Mouse (Mus musculus): ENCODE results near the gene Ergic1.

Gene Ergic1

DNA sequence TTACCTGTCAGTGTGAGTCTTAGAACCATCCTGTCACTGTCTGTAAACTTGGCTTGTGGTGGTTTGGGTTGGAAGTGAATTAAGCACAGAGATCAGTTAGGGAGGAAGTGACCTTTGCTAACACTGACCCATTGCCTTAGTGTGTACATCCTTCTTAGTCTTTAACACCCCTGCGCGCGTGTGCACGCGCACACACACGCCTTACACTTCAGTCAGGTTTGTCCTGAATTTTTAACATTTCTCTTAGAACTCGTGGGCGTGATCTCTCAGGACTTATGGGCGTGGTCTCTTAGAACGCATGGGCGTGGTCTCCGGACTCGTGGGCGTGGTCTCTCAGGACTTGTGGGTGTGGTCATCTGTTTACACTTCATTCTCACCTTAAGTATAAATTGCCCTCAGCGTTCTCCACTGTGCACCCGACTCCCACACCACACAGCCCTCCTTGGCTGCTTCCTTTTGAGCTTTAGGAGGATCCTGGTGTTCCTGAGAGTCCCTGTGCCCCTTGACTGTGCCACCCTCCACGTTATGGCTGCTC lies 39.7 kb downstream of the Ergic1 start:
- peak; percentile 80 for DNase-seq (ENCODE audit: low read depth, low spot score)

DNA sequence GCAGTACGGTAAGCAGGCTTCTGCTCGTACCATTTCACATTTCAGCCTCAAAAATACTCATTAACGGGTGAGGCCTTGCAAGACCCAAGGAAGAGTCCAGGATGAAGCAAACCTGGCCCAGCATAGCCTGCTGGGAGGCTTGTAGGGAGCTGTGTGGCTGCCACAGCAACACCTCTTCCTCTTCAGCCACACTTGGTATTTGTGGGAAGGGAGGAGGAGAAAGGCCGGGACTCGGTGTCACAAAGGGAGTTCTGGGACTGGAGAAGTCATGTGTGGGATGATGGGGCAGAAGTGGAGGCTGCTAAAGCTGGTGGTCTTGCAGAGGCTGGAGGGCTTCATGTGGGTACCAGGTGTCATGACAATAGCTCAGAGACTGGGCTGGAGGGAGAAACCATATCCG lies 40.2 kb downstream of the Ergic1 start:
- no peak for DNase-seq (ENCODE audit: low read depth, low spot score)

DNA sequence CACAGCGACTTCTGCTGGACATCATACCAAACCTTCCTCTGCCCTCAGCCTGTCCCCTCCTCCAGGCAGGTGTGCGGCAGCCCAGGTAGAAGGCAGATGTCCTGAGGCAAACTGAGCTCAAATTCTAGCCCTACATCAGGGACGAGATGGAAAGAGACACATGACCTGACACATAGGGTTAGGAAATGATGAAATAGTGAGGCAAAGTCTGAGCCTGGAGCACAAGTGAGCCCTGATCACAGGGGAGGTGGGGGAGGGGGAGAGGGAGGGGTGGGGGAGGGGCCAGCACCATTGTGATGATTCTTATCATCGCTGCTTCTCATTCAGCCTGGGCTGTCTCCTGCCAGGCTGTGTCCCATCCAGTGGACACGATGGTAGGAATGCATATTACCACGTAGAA lies 40.6 kb downstream of the Ergic1 start:
- no peak for DNase-seq (ENCODE audit: low read depth, low spot score)

DNA sequence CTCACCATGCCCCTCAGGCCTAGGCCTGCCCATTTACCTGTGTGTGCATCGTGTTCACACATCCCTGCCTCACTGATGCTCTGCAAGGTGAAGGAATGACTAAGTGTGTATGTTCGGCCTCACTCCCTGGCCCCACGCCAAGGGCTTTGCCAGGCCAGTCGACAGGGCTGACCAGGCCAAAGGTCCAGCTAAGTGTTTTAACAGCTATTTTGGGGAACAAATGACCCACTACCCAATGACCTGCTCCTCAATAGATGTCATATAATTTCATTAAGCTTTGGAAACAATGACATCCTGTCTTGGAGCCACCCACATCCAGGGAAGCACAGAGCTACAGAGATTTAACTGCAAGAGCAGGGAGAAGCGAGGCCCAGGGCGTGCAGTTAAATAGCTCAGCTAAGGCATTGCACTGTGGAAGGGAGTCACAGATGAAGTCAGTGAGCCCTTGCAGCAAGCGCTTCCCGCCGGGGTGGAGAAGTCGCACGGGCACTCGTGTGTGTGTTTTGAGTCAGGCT lies 41.1 kb downstream of the Ergic1 start:
- DNase-seq (ENCODE audit: low read depth, low spot score): no peak

DNA sequence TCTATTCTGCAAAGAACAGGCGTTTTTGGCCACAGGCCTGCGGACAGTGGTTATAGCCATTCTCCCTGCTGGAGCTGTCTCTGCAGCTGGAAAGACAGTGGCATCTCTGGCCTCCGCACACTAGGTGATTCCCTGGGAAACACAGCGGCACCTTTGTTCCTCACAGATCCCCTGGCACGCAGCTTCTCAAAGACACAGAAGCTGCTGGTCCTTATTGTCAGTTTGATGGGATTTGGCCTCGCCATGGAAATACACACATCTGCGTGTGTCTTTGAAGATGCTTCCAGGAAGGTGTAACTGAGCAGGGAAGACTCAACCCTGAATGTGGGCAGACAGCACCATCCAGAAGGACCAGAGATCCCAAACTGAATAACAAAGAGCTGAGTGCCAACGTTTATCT lies 42.0 kb downstream of the Ergic1 start:
- DNase-seq (ENCODE audit: low read depth, low spot score): no peak

DNA sequence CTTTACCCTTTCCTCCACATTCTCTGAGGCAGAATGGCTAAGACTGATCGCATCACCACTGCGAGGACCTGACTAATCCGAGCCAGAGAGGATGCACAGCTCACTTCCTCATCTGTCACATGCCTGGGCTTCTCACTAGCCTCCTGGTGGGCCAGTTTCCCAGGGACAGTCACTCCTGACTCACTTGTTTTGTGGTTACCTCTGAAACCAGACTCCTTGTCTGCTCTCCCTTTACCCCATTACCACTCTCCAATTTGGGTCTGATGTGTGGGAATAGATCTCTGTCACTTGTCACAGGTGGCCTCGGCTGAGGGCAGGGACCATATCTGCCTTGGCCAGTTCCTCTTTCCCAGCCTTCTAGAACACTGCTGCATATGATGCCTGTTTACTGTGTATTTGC lies 44.3 kb downstream of the Ergic1 start:
- no peak for DNase-seq (ENCODE audit: low read depth, low spot score)

DNA sequence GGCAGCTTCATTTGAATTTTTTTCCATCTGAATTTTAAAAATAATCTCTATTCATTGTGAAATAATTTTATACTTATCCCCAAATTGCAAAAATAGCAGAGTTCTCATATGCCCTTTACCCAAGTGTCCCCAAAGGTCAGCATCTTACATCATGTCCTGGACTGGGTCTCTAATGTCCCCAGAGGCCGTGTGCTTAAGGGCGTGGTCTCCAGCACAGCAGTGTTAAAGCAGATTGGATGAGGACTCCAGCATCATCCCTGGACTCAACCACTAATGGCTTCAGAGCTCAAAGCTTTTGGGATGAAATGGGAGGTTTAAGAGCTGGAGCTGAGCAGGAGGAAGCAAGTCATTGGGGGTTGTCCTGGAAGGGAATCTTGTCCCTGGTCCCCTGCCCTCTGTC lies 45.2 kb downstream of the Ergic1 start:
- DNase-seq (ENCODE audit: low read depth, low spot score): no peak

DNA sequence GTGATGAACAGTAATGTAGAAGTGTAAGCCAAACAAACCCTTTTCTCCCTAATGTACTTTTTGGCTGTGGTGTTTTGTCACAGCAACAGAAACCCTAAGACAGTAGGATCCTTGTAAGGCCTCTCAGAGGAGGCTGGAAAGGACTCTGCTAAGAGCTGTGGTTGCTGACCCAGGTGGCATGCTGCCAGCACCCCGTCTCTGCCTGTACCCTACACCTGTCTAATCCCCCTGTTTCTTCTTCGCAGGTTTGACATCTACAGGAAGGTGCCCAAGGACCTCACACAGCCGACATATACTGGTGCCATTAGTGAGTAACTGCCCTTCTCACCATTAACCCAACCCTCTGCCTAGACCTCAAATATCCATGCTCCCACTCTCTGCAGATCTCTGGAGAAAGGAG lies 47.1 kb downstream of the Ergic1 start:
- DNase-seq (ENCODE audit: low read depth, low spot score): no peak

DNA sequence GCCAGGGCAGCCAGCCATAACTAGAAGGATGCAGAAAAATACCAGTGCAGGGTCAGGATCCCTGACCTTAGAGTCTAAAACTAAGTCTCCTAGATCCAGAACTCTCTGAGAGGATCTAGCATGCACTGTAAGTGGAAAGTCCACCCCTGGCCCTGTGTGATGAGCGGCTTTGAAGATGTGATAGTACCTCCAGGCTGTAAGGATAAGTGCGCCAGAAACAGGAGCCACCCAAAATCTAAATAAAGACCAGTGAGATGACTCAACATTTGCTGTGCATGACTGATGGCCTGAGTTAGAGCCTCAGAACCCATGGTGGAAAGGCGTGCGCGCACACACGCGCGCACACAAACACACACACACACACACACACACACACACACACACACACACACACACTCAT lies 47.6 kb downstream of the Ergic1 start:
- no peak for DNase-seq (ENCODE audit: low read depth, low spot score)

DNA sequence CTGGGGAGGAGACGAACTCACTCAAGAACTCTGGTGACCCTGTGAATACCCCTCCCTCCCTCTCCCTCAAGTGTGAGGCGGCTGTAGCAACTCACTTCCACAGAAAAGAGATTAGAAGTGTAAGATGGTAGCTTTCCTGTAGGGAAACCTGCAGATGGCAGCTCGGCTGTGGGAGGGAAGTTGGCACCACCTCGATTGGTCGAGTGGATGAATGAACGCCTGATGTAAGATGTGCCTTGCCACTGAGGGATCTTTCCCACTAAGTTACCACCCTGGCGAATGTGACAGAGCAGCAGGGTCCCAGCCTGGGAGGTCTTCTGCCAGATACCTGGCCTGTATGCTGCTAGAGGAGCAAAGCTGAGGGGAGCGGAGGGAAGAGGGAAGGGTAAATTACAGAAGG lies 48.5 kb downstream of the Ergic1 start:
- DNase-seq (ENCODE audit: low read depth, low spot score): no peak

DNA sequence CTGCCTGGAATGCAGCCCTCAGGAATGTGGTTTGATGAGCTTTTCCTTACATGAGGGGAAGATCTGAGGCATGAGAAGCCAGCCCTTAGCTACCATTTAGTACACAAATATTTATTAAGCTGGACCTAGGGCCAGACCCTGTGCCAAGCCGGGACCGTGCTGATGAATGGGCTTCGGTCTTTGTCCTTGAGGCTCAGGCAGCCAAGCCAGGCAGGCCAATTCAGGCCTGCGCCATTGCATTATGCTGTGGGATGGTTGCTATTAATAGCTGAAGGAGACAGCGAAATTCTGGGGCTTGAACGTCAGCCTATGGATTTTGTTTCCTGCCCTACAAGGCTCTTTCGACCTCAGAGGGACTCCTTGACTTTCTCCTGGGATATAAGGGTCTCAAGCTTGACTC lies 50.0 kb downstream of the Ergic1 start:
- DNase-seq (ENCODE audit: low read depth, low spot score): no peak

DNA sequence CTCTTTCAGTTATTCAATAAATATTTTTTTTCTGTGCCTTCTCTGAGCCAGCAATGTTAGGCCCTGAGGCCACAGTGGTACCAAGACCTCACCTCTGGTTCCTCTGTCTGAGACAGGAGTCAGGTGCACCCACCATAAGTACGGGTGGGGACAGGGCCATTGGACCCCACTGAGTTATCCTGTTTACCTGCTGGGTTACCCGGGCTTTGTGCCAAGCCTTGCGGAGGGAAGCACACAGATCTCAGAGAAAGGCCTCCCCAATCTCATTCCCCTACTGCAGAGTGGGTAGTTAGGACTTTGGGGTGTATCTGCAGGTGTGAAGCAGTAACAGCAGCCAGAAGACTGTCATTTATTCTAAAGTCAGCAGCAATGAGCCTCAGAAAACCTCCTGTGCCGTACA lies 50.6 kb downstream of the Ergic1 start:
- no peak for DNase-seq (ENCODE audit: low read depth, low spot score)

DNA sequence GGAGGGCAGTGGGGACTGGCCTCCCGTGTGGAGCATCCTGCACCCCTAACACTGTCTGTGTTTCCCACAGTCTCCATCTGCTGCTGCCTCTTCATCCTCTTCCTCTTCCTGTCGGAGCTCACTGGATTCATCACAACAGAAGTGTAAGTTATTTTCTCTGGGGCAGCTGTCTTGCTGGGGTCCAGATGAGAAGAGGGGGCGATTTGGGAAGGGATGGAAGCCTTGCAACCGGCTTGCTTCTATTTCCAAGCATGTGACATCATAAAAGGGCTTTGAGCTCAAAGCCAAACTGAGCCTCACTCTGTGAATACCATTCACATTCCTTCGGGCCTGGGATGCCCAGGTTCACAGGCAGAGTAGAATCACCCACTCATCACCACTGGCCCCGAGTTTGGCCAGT lies 53.0 kb downstream of the Ergic1 start:
- no peak for DNase-seq (ENCODE audit: low read depth, low spot score)

DNA sequence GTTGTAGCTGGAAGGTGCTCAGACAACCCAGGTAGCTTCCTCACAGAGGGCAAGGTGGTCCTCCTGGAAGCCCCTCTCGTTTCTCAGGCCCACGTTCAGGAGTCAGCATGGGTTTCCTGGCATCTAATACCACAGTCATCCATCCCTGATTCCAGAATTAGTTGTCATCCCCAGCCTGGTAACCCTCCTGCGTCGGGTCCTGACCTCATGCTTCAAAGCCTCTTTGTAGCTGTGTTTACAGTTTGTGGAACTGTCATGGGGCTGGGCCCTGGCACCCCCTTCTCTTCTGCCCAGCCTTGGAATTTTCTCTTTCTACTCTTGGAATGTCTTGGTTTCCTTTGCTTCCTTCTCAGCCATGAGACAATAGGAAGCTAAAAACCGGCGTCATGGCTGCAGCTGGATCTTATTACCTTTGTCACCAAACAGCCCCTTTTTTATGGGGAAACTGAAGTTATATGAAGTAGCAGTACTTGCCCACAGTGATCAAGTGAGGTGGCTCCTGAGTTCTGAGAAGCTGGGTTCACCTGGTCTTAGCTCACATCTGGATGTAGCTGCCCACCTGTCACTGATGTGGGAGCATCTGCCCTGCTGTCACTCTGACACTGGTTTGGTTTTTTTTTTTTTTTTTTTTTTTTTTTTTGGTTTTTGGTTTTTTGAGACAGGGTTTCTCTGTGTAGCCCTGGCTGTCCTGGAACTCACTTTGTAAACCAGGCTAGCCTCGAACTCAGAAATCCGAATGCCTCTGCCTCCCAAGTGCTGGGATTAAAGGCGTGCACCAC lies 53.6 kb downstream of the Ergic1 start:
- DNase-seq (ENCODE audit: low read depth, low spot score): no peak

DNA sequence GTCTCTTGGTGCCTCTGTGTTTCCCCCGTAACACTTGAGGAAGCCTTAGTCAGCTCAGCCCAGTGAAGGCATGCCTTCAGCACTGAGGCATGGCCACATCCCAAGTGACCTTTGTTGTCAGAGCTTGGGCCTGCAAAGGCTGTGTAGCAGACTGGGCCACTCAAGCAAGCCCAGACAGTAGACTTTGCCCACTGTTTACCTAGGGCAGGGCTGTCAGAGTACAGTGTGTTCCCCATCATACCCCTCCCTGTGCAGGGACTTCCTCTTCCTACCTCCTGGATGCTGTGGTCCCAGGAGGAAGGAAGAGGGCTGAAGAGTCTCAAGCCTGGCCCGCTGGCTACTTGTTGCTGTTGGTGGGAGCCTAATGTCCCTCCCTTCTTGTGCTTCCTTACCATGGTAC lies 55.4 kb downstream of the Ergic1 start:
- DNase-seq (ENCODE audit: low read depth, low spot score): no peak

DNA sequence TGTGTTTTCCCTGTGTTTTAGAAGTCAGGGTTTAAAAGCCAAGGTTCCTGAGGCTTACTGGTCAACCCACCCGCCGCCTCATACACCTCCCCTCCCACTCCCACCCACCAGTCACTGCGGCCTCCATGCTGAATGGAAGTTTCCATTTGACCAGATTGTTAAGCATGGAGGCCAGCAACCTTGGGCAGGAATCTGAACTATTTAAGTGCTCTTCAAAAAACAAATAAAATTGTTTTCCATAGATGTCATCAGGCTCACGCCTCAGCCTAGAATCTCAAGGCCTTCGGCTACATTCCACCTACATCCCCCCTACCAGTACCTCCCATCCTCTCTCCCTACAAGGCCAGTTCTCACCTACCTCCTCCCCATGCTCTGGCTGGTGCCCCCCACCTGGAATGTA lies 57.2 kb downstream of the Ergic1 start:
- DNase-seq (ENCODE audit: low read depth, low spot score): no peak

DNA sequence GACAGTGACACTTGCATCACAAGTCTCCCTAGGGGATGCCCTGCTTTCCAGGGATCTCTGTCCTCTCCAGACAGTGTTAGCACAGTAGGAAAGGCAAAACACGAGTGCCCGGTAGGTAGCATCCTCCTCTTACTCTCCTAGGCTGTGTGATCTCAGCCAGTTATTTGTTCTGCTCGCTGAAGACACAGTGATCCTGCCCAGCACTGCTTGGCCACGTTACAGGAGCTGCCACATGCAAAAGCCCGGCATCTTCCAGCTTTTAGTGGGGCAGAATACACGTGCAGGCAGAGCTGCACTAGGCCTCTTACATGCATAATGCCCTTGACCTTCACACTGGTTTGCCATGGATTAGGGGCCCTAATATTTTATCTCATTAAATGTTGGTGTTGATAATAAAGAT lies 58.3 kb downstream of the Ergic1 start:
- DNase-seq (ENCODE audit: low read depth, low spot score): no peak

DNA sequence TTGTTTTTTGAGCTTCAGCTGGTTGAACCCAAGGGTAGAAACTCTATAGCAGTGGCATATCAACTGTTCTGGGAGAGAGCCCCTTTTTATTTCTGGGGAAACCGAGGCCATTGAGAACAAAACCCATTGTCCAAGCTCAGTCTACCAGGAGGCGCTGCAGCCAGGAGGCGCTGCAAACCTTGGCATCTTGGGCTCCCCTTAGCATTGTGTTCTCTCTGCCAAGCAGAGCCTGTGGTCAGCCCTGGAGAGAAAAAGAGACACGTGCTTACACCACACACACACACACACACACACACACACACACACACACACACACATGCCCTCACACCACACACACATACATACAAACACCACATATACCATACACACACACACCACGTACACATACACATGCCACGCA lies 59.0 kb downstream of the Ergic1 start:
- DNase-seq (ENCODE audit: low read depth, low spot score): no peak

DNA sequence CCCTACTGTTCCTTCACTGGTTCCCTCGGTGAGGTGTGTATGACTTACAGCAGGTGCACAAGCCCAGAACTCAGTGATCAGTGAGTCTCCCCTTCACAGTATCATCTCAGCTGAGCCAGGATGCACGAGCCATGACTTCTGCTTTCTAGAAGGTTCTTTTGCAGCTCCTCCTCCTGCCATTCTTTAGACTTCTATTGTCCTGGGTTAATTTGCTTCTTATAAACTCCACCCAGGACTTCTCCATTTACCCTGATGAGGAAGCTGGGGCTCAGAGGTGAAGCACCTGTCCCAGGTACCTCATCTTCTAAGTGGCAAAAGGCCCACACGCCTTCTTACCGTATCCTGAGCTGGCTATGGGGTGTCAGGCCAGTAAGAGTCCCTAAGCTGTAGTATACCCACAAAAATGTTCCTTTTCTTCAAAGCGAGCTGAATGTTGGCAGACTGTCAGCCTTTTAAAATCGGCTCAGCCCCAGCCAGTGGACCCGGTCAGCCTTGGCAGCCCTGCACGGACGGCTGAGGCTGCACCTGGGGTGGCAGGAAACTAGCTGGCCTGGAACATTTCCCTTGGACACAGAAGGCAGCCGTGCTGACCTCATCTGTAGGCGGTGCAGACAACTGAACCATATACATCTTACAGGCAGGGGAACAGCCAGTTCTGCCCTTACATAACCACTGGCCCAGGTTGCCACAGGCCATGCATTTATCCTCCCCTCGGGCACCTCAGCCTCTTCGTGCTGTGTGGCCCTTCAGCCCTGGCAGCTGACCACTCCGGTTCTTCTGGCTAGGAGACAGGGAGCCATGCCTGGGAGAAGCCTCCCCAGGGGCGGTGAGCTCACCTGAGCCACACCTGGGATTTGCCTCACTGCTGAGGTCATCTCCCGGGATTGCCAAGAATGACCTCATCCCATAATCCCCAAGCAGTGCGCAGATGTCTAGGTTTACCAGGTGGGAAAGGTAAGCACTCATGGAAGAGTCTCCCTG lies 59.8 kb downstream of the Ergic1 start:
- no peak for DNase-seq (ENCODE audit: low read depth, low spot score)

DNA sequence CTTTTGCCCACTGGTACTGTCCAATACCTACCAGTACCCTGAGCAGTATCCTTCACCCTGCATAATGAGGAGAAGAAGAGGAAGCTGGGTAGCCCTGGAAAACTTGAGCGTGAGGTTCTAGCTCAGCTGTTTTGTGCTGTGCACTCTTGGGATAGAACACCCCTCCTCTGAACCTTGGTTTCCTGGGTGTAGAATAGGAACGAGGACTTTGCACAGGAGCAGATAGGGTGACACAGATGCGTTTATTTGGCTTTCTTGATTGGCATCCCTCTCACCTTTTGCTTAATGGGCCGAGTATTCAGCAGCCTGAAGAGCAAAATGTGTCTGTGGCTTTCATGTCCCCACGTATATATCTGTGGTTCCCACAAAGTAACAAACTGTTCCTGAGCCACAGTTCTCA lies 60.6 kb downstream of the Ergic1 start:
- DNase-seq (ENCODE audit: low read depth, low spot score): no peak

DNA sequence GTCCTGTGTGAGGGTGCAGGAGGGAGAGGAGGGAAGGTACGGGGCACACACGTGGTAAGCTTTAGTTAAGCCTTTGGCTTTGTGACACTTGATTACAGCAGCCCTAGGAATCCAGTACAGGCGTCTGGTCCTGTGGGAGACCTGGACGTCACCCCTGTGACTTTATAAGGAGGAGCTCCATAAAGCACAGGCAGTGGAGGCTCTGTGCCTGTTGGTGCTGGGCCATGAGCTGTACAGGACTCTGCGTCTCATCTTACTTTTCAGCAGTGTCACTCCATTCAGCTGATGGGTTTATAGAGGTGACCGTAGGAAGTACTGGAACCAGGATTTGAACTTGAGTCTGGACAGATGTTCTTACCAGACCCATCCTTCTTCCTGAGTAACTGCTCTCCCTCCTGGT lies 62.7 kb downstream of the Ergic1 start:
- no peak for DNase-seq (ENCODE audit: low read depth, low spot score)

DNA sequence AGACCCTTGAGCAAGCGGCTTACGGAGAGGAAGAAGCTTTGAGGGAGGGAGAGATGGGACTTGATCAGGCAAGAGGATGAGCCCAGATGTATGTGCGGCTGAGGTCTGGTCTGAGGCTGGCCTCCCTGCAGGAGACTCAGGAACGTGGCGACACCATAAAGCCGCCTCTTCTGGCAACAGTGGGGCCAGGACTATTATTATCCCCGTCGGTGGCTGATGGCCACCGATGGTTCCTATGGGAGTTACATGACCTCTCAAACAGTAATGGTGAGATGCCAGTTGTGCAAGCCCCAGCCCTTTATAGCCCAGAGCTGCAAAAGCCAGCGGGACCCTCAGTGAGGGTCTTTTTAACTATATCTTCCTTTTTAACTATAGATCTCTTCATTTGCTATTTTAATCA lies 63.7 kb downstream of the Ergic1 start:
- DNase-seq (ENCODE audit: low read depth, low spot score): no peak
